Mouse (Mus musculus): Measurements from ENCODE around the gene Il17d. TPM values are rescaled to one million over a fixed set of nuclear protein-coding genes. Genes with fewer than 3 reads are reported as not detected.
A peak's percentile ranks its signal among the peaks of the same experiment; 100 is the strongest.

Gene Il17d
- polyA plus RNA-seq, 1 experiment from 2014 or later, result 3.6 TPM

DNA sequence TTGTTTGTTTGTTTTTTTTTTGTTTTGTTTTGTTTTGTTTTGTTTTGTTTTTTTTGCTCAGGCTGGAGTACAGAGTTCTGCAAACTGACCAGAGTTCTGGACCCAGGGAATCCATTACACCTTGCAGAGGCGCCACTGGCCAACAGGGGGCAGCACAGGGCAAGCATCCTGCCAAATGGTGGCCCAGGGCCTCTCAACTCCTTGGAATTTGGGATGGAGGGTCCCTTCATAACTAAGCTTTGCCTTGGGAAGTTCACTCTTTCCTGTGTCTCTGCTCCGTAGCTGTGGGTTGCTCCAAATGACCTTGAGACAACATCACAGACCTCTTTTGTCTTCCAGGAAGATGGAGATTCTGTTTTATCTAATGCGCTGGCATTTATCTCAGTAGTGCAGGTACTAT is 8.6 kb downstream of the Il17d start:
- no peak for ATAC-seq (replicated peaks; ENCODE audit: low FRiP score, low read depth)
- Histone ChIP-seq H3K36me3 (ENCODE audit: insufficient read depth, low read length) (no peaks in the 10 kb centered on the region), H3K9ac (ENCODE audit: low read depth, low read length) (no peak overlapping the region), H3K4me2 (ENCODE audit: low read length) (no peak overlapping the region), H3K27me3 (ENCODE audit: insufficient read depth, low read length) (no peaks in the 10 kb centered on the region), H3K4me1 (replicated peaks; ENCODE audit: insufficient read depth, low read length) (0 out of 2 replicates have a peak, but pooled peaks cover 4% of the 10 kb centered on the region), H3K4me3 (replicated peaks; ENCODE audit: low read depth, low read length) (no peak overlapping the region), H3K9me3 (replicated peaks; ENCODE audit: low read length) (no peaks in the 10 kb centered on the region), H3K27ac (no peak overlapping the region)
- DNase-seq (ENCODE audit: low spot score), result peak; percentile 71
- 45% methylated on average over 3 of the region's 3 CpGs for WGBS
- TF ChIP-seq CTCF (IDR thresholded peaks at IDR 0.05; ENCODE audit: low read depth), result peak; percentile 88

DNA sequence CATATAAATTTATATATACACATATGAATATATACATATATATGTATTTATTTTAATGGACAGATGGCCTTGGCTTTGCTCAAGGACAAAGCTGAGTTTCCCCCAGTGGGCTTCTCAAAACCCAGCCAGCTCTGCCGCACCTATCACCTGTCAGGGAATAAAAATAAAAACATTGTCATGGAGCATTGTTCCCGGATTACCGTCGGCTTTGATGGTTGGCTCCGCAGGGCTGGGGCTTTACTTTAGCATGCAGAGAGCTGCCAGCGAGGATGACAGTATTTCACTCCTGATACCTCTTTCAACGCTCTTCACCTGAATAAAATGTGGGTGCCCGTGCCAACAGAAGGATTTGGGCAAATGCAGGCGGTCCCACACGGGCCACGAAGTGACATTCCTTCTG is 9.3 kb downstream of the Il17d start:
- DNase-seq (ENCODE audit: low spot score), result no peak
- H3K27ac ChIP-seq, result no peak overlapping the region
- ATAC-seq (replicated peaks; ENCODE audit: low FRiP score, low read depth), result no peak

DNA sequence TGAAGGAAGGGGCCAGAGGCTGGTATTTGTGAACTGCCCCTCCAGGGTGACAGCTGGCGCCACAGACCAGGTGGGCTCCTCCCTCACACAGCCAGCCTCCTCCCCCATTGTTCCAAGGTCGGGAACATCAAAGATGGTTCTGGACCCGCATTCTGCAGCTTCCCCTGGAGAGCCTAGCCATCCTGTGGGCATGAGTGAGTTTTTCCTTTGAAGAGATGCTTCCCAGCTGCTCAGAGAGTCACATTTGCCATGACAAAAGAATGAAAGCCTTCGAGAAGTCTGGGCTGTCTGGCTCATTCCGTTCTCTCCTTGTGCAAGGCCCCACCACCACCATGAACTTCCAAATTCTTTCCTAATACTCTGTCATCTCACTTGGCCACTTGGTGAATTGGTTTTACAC is 9.8 kb downstream of the Il17d start:
- ATAC-seq (replicated peaks; ENCODE audit: low FRiP score, low read depth) (no peak), DNase-seq (ENCODE audit: low spot score) (no peak)
- no peak for TF ChIP-seq CTCF (IDR thresholded peaks at IDR 0.05; ENCODE audit: low read depth)
- H3K4me2 ChIP-seq (ENCODE audit: low read length), result no peak overlapping the region
- 0 out of 2 replicates have a peak, but pooled peaks cover 4% of the 10 kb centered on the region for H3K4me1 ChIP-seq (replicated peaks; ENCODE audit: insufficient read depth, low read length)
- 28% methylated on average over 5 of the region's 5 CpGs for whole genome bisulfite sequencing
- H3K36me3 ChIP-seq (ENCODE audit: insufficient read depth, low read length), result no peaks in the 10 kb centered on the region
- H3K9ac ChIP-seq (ENCODE audit: low read depth, low read length), result no peak overlapping the region
- H3K9me3 ChIP-seq (replicated peaks; ENCODE audit: low read length), result no peaks in the 10 kb centered on the region
- no peaks in the 10 kb centered on the region for H3K27me3 ChIP-seq (ENCODE audit: insufficient read depth, low read length)
- H3K4me3 ChIP-seq (replicated peaks; ENCODE audit: low read depth, low read length), result no peak overlapping the region
- H3K27ac ChIP-seq, result no peak overlapping the region

More for the DNA sequence above, 9.3 kb downstream of the Il17d start:
- no peak overlapping the region for H3K4me2 ChIP-seq (ENCODE audit: low read length)
- WGBS, result 30% methylated on average over 11 of the region's 11 CpGs
- no peak overlapping the region for H3K4me3 ChIP-seq (replicated peaks; ENCODE audit: low read depth, low read length)
- TF ChIP-seq CTCF (IDR thresholded peaks at IDR 0.05; ENCODE audit: low read depth), result no peak
- no peaks in the 10 kb centered on the region for H3K36me3 ChIP-seq (ENCODE audit: insufficient read depth, low read length)
- no peak overlapping the region for H3K9ac ChIP-seq (ENCODE audit: low read depth, low read length)
- H3K27me3 ChIP-seq (ENCODE audit: insufficient read depth, low read length), result no peaks in the 10 kb centered on the region
- 0 out of 2 replicates have a peak, but pooled peaks cover 4% of the 10 kb centered on the region for H3K4me1 ChIP-seq (replicated peaks; ENCODE audit: insufficient read depth, low read length)
- H3K9me3 ChIP-seq (replicated peaks; ENCODE audit: low read length), result no peaks in the 10 kb centered on the region

DNA sequence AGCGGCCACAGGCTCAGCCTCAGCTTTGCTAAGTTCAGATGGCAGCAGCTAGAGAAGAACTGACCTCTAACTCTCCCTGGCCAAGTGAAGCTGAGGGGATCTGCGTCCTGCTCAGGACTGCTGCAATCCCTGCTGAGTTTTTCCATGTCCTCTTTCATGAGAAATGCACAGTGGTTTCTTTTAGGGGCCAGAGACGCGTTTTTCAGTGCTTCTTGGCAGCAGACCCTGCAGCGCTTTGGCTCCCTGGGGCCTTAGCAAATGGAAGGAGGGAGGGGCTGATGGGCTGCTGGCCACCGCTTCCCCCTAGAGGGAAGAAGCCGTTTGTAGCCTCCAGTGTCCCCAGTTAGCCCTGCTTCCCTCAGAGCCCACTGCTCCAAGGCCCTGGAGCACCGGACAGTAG is 10.4 kb downstream of the Il17d start:
- 23% methylated on average over 8 of the region's 8 CpGs for WGBS

DNA sequence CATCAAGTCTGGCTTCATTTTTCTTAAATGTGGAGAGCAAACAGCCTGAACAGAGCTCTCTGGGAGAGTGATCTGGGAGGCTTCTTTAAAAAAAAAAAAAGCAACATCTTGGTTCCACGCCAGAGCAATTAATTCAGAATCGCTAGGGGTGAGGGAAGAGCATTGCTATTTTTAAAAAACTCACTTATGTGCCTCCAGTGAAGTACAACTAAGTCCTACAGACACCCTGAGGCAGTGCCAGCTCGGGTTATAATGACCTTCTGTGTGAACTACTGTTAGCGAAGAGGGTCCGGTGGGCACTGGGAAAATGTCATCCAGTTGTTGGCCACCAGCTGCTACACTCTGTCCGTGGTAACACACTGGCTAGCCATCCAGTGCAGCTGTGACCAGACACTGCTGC is 11.1 kb downstream of the Il17d start:
- H3K4me2 ChIP-seq (ENCODE audit: low read length), result no peak overlapping the region
- no peaks in the 10 kb centered on the region for H3K27me3 ChIP-seq (ENCODE audit: insufficient read depth, low read length)
- no peak overlapping the region for H3K4me3 ChIP-seq (replicated peaks; ENCODE audit: low read depth, low read length)
- no peak overlapping the region for H3K9ac ChIP-seq (ENCODE audit: low read depth, low read length)
- 0 out of 2 replicates have a peak, but pooled peaks cover 4% of the 10 kb centered on the region for H3K4me1 ChIP-seq (replicated peaks; ENCODE audit: insufficient read depth, low read length)
- no peak overlapping the region for H3K27ac ChIP-seq
- H3K9me3 ChIP-seq (replicated peaks; ENCODE audit: low read length), result no peaks in the 10 kb centered on the region
- ATAC-seq (replicated peaks; ENCODE audit: low FRiP score, low read depth), result no peak
- H3K36me3 ChIP-seq (ENCODE audit: insufficient read depth, low read length), result no peaks in the 10 kb centered on the region
- peak; percentile 60 for DNase-seq (ENCODE audit: low spot score)
- TF ChIP-seq CTCF (IDR thresholded peaks at IDR 0.05; ENCODE audit: low read depth), result no peak
- 47% methylated on average over 6 of the region's 6 CpGs for WGBS

More for the DNA sequence above, 10.4 kb downstream of the Il17d start:
- no peak overlapping the region for H3K27ac ChIP-seq
- H3K9ac ChIP-seq (ENCODE audit: low read depth, low read length), result no peak overlapping the region
- no peak for ATAC-seq (replicated peaks; ENCODE audit: low FRiP score, low read depth)
- TF ChIP-seq CTCF (IDR thresholded peaks at IDR 0.05; ENCODE audit: low read depth), result no peak
- peak; percentile 64 for DNase-seq (ENCODE audit: low spot score)
- no peak overlapping the region for H3K4me2 ChIP-seq (ENCODE audit: low read length)
- no peaks in the 10 kb centered on the region for H3K36me3 ChIP-seq (ENCODE audit: insufficient read depth, low read length)
- H3K9me3 ChIP-seq (replicated peaks; ENCODE audit: low read length), result no peaks in the 10 kb centered on the region
- H3K4me1 ChIP-seq (replicated peaks; ENCODE audit: insufficient read depth, low read length), result 0 out of 2 replicates have a peak, but pooled peaks cover 4% of the 10 kb centered on the region
- no peak overlapping the region for H3K4me3 ChIP-seq (replicated peaks; ENCODE audit: low read depth, low read length)
- H3K27me3 ChIP-seq (ENCODE audit: insufficient read depth, low read length), result no peaks in the 10 kb centered on the region

DNA sequence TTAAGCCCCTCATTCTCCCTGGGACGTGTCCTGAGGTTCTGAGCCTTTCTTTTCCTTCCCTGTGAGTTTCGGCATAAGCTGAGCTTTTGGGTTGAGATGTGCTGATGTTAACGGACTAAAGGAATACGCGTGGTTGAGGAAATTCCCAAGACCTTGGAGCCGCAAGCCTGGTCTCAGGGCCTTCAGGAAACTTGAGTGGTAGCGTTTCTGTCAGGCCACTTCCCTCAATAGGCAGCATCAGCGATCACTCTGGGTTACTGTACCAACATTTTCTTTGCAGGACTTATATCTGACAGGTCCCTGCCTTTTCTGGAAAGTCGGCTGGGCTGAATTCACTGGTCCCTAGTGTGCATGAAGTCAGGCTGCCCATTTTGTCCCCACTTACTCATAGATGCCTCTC is 12.2 kb downstream of the Il17d start:
- ATAC-seq (replicated peaks; ENCODE audit: low FRiP score, low read depth), result no peak
- 61% methylated on average over 9 of the region's 9 CpGs for WGBS
- no peak overlapping the region for H3K27ac ChIP-seq
- TF ChIP-seq CTCF (IDR thresholded peaks at IDR 0.05; ENCODE audit: low read depth), result no peak
- no peak for DNase-seq (ENCODE audit: low spot score)
- no peaks in the 10 kb centered on the region for H3K27me3 ChIP-seq (ENCODE audit: insufficient read depth, low read length)
- H3K36me3 ChIP-seq (ENCODE audit: insufficient read depth, low read length), result no peaks in the 10 kb centered on the region
- no peak overlapping the region for H3K4me3 ChIP-seq (replicated peaks; ENCODE audit: low read depth, low read length)
- 0 out of 2 replicates have a peak, but pooled peaks cover 4% of the 10 kb centered on the region for H3K4me1 ChIP-seq (replicated peaks; ENCODE audit: insufficient read depth, low read length)
- H3K9ac ChIP-seq (ENCODE audit: low read depth, low read length), result no peak overlapping the region
- no peak overlapping the region for H3K4me2 ChIP-seq (ENCODE audit: low read length)
- H3K9me3 ChIP-seq (replicated peaks; ENCODE audit: low read length), result no peaks in the 10 kb centered on the region

Data from kidney, postnatal 0 days (tissue).